Mouse (Mus musculus) layer of hippocampus, postnatal 36 days (tissue): ENCODE results near the gene Lmo2. TPM values are rescaled to one million over a fixed set of nuclear protein-coding genes. Genes with fewer than 3 reads are reported as not detected.
A peak's percentile ranks its signal among the peaks of the same experiment; 100 is the strongest.

Experiments
- DNase-seq, 2 experiments: peaks; one replicate each; pipeline ENCODE4 v3.0.0; 2022
- total RNA-seq, 2 experiments: library from RNA; stranded (reverse); gene quantifications; 2 replicates each; pipeline ENCODE4 v1.2.3; 2021

The Lmo2 gene
- total RNA-seq = 10 to 100 TPM; 20.0 TPM

DNA sequence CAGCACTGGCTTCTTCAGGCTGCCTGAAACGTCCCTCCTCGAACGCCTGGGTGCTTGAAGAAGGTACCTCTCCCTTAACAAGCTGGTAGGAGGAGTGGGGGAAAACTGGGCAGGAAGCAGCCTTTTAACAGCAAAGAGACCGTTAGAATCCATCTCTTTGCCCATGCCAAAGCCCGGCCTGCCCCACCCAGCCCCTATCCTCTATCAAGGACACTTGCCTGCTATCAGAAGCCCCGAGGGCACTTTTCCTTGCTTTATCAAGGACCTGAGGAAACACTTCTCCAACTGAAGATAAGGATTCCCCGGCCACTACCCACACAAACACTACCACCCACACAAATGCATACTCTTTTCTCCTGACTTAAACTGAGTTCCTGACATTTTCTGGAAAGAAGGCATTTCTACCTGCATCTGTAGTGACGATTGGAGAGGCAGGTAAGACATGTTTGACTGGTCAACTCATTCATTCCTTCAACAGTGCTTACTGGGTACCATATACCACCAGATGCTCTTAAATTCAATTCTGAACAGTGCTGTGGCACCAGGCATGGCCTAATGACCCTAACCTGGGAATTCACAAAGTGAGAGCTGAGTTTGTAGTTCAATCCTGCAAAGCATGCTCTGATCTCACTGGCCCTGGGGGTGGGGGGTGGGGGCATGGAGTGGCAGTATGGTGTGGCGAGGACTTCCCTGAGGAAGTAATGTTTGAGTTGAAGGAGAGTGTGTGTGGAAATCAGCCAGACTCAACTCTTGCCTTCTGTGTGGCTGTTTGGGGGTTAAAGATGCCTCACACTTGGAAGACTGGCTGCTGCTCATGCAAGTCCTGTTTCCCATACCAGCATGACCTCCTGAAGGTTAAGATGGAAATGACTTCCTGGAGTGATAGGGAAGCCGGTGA, at the start of gene Lmo2:
Gene Lmo2, plus strand, starts transcription at position 338 of the 898 bp plus-strand sequence.
- no peak for DNase-seq

DNA sequence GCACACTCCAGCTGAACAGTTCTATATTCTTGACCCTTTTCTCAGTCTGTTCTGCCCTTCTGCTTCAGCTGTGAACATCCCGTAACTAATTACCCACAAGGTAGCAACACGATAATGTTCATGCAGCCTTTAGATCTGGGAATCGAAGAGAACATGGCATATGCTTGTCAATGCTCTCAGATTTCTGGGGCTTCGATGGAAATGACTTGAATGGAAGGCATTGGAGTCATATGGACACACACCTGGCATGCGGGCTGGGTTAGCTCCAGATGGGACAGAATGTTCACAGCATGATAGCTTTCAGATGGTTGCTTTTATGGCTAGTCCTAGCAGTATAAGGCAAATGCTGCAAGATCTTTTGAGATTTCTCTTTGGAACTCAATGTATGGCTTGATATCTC, 47.2 kb upstream of the Lmo2 start:
- DNase-seq = no peak

DNA sequence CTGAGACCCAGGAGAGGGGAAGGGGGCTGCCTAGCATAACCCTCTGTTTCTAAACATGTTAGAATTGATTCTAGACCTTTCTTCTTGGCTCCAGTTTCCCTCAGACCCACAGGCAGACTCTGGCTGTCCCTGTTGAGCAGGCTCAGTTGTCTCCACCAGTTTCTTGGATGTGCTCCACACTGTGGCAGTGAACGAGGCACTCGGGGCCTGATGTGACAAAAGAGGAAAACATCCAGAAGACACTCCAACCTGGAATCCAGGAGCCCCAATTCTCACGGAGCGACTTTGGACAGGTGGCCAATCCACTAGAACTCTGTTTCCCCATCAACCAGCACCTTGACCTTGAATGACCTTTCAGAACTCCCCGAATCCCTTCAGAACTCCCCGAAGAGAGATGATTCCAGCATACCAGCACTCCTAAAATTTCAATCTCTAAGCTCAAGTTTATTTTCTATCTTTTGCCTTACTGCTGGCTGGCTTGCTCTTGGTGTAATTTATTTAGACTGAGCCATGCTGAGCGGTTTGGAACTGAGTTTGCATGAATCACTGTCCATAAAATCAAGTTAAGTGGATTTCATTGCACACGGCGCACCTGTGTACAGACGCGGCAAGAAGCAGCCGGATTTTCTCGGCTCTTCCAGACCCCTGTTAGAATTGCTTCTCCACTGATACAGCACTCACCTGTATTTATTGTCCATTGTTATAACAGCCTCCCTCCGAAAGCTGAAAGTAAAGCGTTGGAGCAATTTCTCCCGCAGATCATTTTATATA, 45.1 kb upstream of the Lmo2 start:
- DNase-seq = no peak

DNA sequence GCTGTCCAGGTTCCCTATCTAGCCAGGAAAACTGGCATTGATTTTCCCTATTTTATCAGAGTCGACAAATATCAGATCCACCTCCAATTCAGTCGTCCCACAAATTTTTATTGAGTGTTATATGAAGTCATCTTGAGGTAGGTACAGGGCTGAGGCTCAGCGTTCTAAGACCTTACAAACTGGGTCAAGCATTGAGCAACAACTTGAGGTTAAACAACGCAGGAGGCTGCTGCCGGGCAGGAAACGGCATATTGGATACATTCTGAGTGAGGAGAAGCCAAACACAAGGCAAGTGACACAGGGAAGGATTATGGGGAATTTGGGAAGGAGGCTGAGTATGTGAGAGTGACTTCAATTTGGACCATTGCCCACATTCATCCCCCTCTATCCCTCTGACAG, 44.5 kb upstream of the Lmo2 start:
- DNase-seq = no peak

DNA sequence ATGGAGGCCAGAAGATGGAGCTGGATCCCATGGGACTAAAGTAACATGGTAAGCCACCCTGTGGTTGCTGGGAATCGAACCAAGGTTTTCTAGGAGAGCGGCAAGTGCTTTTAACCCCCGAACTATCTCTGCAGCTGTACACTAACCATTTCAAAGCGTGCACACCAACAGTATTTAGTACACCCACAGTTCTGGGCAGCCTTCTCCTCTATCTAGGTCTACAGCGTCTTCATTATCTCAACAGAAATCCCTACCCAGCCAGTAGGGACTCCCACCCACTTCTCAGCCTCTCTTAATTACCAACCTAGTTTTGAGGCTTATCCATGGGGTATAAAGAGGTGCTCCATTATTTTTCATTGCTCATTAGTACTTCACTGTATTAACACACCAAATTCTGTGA, 41.7 kb upstream of the Lmo2 start:
- DNase-seq = no peak

DNA sequence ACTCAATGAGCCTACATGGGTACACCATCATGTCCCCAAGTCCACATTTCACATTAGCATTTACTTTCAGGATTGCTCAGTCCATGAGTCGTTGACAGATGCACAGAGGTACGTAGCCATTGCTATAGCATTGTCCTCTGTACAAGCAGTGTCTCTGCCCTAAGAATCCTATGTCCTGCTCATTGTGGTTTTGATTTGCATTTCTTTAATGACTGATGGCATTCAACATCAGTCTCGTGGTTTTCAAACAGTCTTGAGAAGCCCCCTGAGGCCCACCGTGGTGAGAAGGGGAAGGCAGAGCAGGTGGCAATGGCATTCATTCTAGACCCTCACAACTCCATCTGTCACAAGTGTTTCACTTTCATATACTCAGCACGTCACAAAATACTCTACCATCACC, 40.4 kb upstream of the Lmo2 start:
- no peak for DNase-seq

DNA sequence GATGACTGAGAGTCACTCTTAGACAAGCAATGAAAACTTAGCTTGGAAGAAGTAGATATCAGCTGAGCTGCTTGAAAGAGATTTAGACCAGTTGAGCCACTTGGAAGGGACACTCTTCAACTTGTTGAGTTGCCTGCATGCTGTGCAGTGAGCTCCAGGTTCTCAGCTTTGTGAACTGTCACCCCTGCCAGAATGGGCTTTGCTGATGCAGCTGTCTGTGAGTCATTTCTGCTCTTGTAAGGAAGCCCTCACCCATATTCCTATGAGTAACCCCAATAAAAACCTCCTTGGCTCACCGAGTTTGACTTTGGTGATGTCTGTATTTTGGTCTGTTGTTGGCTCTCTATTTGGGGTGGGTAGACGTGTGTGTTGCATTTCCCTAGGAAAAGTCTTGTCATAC, 39.4 kb upstream of the Lmo2 start:
- DNase-seq = no peak

DNA sequence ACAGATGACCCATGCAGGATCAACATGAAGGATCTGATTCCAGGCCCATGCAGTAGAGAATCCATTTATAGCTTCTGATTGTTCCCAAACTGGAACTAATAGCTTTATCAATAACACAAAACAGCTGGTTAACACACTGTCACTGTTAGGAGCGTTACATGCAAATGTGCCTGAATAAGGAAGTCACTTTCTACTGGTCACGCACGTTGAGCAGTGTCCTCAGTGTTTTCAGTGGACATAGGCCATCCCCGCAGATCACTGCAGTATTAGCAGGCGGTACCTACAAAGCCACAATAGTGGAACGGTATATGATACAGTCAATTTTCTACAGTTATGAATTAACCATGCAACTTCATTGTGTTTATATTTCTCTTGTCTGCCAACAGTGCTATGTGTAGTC, 38.3 kb upstream of the Lmo2 start:
- no peak for DNase-seq

DNA sequence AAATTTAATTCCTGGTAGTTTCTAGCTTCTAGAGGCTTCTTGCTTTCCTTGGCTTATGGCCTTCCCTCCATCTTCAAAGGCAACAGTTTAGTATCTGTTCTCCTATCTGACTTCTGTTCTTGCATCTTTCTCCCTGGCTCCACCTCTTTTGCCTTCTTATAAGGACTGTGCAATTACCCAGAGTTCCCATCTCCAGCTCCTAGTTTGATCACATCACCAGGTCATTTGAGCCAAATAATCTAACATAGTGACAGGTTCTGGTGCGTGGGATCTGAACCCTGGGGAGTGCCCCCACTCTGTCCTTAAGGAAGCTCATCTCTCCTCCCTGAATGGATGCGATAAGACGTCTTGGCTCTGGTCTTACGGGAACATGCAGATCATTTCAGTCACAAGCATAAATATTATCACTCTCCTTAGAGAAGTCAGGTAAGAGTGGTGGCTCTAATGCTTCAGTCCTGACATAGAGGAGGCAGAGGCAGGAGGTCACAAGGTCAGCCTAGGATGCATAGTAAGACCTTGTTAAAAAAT, 31.1 kb upstream of the Lmo2 start:
- DNase-seq = no peak

DNA sequence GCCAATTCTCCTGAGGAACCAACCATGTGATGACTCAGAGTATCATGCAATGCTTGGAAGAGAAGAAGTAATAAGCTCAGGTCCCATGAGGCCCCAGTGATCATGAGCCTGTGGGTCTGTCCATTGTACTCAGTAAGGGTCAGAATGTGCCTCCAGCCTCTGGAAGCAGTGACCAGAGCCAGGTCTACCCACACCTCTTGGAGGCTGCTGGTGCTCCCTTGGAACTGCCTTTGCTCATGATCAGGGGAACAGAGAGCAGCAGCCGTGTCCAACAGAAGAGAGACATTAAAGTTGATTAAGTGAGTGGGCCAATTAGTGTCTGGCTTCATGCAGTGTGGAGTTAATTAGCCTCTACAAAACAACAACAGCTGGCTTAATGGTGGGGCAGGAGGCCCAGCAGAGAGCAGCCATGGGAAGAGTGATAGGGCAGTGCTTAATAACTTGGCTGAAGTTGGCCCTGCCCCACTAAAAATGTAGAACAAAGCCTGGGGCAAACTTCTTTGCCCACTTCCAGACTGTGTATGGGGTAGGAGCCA, 30.1 kb upstream of the Lmo2 start:
- no peak for DNase-seq

DNA sequence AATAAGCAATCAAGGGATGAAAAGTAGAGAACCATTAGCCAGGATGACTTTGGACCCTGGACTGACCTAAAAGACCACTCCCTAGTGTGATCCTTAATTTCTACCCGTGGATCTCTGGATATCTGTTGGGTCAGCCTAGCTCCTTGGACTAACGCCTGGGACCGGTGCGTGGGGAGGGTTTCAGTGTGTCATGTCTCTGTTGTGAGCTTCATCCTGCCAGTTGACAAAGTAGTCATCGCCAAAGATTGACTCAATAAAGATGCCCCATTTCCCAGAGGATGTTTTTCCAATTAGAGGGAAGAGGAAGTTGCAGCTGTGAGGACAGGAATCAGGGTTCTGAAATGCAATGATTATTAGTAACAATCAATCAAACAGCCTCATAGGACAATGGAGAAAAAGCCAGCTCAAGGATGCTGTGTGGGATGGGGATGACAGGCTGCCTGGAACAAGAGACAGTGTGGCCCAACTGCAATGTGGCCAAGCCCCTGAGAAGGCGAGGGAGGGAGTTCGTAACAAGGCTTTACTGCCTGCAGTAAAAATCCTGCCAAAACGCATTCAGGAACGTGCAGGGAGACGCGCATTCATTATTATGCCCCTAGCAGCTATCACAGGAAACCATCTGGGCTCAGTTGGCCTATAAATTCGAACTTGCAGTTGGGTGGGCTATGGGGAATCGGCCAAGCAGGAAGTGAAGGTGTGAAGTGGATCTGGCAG, 27.3 kb upstream of the Lmo2 start:
- peak; percentile 8 to 20 for DNase-seq

DNA sequence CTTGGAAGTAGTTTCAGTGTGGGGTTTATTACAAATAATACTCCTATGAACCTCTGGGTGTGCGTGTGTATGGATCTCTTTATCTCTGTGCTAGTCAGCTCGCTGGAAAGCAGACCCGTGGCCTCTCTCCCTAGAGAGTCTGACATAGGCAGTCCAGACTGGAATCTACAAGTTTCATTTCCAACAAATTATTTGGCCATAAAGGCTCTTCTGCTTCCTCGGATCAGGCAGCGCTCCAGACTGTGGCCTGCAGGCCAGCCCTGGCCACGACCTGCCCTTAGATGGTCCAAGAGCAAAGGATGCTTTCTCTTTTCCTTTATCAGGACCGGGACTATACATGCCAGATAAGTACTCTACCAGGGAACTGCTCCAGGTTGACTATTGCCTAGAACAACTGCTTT, 26.3 kb upstream of the Lmo2 start:
- no peak for DNase-seq

DNA sequence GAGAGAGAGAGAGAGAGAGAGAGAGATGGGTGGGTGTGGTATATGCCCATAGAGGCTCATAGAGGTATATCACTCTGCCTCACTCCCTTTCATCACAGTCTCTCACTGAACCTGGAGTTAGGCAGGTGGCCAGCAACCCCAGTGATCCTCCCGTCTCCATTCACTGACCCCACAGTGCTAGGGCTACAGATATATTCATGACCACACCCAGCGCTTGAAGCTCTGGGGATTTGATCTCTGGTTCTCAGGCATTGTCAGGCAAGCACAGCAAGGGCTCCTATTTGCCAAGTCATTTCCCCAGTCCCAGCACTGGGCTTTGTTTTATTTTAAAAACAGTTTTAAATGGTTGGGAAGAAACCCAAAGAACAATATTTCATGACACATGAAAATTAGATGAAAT, 25.8 kb upstream of the Lmo2 start:
- DNase-seq = no peak

DNA sequence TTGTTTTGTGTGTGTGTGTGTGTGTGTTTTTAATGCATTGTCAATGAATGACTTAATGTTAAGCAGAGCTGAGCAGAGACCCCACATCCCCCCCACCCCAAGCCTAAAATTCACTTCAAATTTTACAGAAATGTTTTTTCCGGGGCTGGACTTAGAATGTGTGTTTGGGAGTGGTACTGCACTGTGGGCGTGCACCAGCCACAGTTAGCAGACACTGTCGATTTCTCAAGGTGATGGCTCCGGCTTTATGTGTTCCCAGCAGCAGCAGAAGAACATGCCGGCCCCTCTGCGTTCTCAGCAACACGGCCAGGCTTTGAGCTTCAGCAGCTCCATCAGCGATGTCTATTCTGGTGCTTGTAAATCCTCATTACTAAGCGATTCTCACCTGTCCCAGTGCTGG, 25.3 kb upstream of the Lmo2 start:
- no peak for DNase-seq

DNA sequence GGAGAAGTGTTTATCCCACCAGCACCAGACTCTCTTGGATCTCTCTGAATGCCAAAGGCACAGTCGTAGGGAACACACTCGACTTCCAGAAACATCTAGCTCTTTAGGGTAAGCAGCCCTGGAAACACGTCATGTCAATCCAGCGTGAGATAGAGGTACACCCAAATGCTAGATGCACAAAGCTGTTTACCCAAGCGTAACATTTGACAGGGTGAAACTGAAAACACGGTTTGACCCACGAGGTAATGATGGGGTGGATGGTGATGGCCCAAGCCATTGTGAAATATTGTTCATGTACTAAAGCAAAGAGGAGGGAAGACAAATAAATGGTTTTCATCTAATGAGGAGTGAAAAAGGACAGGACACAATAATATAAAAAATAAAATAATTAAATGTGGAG, 23.5 kb upstream of the Lmo2 start:
- no peak for DNase-seq

DNA sequence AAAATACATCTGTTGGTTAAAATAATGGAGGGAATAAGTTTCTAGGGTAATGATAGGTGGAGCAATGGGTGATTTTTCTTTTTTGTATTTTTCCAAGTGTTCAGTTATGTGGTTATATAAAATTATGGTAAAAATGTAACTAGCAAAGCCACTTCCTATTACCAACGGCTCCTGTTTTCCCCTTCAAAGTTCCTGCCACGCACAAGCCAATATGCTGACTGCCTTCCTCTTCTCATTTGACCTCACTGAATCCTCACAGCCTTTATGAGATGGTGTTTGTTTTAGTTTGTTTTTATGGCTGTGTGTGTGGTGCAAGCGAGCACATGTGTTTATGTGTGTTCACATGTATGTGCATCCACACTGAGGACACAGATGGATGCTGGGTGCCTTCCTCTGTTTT, 23.1 kb upstream of the Lmo2 start:
- no peak for DNase-seq

DNA sequence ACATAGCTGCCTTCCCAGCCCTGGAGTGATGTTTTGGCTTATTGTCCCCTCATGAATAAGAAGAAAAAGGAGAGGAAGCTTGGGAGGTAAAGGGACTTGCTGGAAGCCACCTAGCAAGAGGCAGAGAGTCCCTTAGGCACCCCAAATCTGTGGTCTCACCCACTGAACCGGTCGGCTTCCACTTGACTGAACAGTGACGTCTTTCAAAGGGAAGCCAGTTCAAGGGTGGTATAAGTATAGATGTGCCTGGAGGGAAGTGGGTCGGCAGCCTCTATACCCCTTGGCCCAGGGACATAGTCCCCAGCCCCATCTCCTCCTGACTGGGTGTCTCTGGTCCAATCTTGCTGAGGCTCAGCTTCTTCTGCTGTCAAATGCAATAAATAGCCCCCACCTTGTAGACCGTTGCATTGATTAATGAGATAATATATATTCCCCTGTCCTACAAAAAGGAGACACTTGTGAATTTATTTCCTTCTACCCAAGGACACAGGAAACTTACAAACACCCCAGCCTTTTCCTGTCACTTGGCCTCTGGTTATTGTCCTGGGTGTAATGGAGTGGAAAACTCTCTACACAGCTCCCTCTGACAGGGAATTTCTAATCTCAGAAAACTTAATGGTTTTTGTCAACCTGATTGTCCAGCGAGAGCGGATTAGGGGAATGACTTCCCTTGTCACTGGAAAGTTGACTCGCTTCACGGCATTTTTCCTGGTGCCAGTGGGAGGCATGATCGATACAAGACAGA, 21.9 kb upstream of the Lmo2 start:
- DNase-seq = no peak

DNA sequence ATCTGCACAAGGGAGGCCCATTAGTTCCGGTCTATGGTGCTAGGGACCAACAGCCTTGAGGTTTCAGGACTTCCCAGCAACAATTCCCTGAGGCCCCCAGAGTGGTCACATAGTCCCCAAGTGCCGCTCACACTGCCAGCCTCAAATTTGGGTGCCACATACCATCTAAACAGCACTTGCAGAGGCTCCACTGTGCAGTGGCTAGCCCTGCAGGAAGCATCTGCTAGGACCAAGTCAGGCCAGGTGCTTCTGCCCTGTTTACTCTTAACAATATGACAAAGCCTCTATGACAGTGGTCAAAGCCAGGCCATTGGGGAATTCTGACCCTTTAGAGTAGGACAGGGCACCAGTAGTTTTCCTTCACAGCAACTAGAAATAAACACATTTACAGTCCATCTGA, 21.1 kb upstream of the Lmo2 start:
- DNase-seq = no peak

DNA sequence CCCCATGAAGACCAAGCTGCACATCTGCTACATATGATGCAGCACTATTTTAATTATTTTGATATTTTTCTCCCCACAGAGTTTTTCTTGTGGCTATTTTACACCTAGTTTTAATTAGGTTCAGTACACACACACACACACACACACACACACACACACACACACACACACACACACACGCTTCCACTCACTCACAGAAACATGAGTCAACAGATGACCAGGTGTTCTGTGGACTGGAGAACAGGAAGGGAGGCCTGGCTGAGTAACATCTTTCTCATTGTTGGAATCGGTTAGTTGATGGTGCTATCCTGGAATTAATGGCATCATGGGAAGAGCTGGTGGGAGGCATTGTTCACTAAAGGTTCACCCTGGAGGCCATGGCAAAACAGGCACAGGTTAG, 20.1 kb upstream of the Lmo2 start:
- no peak for DNase-seq

DNA sequence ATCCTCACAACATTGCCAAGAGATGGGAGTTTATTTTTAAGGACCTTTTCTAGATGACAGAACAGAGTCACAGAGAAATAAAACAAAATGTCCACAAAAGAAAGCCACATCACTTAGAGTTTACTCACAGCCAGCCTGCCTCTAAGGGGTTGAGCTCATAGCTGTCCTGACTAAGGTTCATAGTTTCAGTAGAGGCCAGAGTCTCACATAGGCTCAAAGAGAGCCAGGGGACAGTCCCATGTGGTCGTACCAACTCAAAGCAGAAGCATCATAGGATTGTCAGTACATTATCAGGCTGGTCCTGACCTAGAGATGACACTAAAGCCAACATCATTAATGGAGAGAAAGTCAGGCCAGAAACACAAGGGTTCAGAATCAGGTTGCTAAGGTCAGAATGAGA, 19.2 kb upstream of the Lmo2 start:
- DNase-seq = no peak

DNA sequence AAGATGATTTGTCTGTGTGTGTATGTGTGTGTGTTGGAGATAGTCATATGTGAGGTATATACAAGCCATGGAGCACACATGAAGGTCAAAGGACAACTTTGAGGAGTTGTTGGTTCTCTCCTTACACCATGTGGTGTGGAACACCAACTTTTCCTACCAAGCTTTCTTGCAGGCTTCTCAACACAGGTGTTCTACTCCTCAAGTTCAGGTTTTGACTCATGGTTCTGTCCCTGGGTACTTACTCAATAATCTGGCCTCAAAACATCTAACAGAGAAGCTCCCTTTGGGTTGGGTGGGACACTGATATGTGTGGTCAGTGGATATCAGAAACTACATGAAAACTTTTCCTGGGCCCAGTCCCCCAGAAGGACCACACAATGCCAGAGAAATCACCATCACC, 18.8 kb upstream of the Lmo2 start:
- DNase-seq = no peak

DNA sequence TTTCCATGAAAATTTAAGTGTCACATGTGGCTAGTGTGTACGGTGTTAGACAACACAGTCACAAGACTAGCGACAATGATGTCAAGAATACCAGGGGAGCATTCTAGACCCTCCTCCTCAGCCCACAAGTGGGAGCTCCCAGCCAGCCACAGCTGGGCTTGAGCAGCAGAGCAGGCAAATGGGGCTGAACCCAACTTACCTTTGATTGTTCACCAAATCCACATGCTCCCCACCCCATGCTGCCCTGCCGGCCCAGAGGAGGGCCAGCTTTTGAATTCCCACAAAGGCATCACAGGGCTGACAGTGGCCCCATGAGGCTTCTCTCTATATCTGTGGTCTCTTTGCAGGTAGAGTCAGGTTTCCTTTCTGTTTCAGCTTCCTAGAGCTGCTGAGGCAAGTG, 16.7 kb upstream of the Lmo2 start:
- DNase-seq = no peak
